In genomic region chr3:151001881-151002412, GRCm38 (mm10) we compare ENCODE assay signal across 8 mouse cellular contexts.
DNase-seq lines count a peak whose midpoint lies in the region; ATAC-seq and TF ChIP-seq lines count a peak whose summit lies in the region.

No protein-coding gene starts in this region.

- no peak overlapping the region for H3K4me3 ChIP-seq in forebrain, postnatal 0 days (ENCODE audit: low read depth, low read length)
- H3K4me3 ChIP-seq in forebrain, embryonic 15.5 days = no peak overlapping the region
- H3K4me3 ChIP-seq in thymus, adult 2 months (ENCODE audit: control insufficient read depth, insufficient read depth, low read length) = no peak overlapping the region

- no peak overlapping the region for H3K4me2 ChIP-seq in forebrain, postnatal 0 days (ENCODE audit: low read depth)
- H3K4me2 ChIP-seq in forebrain, embryonic 15.5 days (replicated peaks) = no peak overlapping the region

- peak; percentile 83 for DNase-seq in forebrain, postnatal 0 days
- DNase-seq in thymus, postnatal 4 days = peak; percentile 7
- no peak for DNase-seq in thymus, postnatal 36 days
- DNase-seq in frontal cortex, postnatal 25 days (ENCODE audit: low spot score in 2 of 2) = peak; percentile 9 to 43
- DNase-seq in left cerebral cortex, postnatal 36 days (ENCODE audit: low spot score in 2 of 2) = peak; percentile 45 to 46
- peak; percentile 69 to 72 for DNase-seq in right cerebral cortex, adult 2 months (ENCODE audit: low spot score in 2 of 2)
- DNase-seq in thymus, adult 2 months = no peak

- no peaks in the 10 kb centered on the region for H3K4me1 ChIP-seq in forebrain, postnatal 0 days (ENCODE audit: insufficient read depth)
- H3K4me1 ChIP-seq in forebrain, embryonic 15.5 days = 0 out of 2 replicates have a peak, but pooled peaks cover 2% of the 10 kb centered on the region
- no peaks in the 10 kb centered on the region for H3K4me1 ChIP-seq in thymus, adult 2 months (replicated peaks; ENCODE audit: control insufficient read depth, insufficient read depth, low read length)

- peak; percentile 80 for TF ChIP-seq CTCF in forebrain, postnatal 0 days (IDR thresholded peaks at IDR 0.05; ENCODE audit: low read depth)
- no peak for TF ChIP-seq CTCF in thymus, adult 2 months (IDR thresholded peaks at IDR 0.05; ENCODE audit: borderline replicate concordance, control insufficient read depth, extremely low read depth, insufficient read depth, low read length, poor library complexity)

- H3K36me3 ChIP-seq in forebrain, postnatal 0 days (ENCODE audit: insufficient read depth) = no peaks in the 10 kb centered on the region
- H3K36me3 ChIP-seq in forebrain, embryonic 15.5 days = no peaks in the 10 kb centered on the region
- no peaks in the 10 kb centered on the region for H3K36me3 ChIP-seq in thymus, adult 2 months (ENCODE audit: control insufficient read depth, insufficient read depth, low read length)

- intact Hi-C loops in left cerebral cortex, postnatal 36 days (cut with DNase I) = loop anchor here (5.0 to 10.0 kb wide), 3 partner anchors 213 to 615 kb away; no protein-coding TSS in a partner anchor

- no peak for TF ChIP-seq POLR2A in thymus, adult 2 months (IDR thresholded peaks at IDR 0.05; ENCODE audit: control insufficient read depth, extremely low read depth, insufficient read depth, low read length, poor library complexity)

- no peaks in the 10 kb centered on the region for H3K27me3 ChIP-seq in forebrain, postnatal 0 days (ENCODE audit: insufficient read depth, low read length)
- no peaks in the 10 kb centered on the region for H3K27me3 ChIP-seq in forebrain, embryonic 15.5 days
- no peaks in the 10 kb centered on the region for H3K27me3 ChIP-seq in thymus, adult 2 months (ENCODE audit: control insufficient read depth, insufficient read depth, low read length)

- H3K27ac ChIP-seq in forebrain, postnatal 0 days (ENCODE audit: low read depth, low read length) = no peak overlapping the region
- no peak overlapping the region for H3K27ac ChIP-seq in forebrain, embryonic 15.5 days (replicated peaks)
- H3K27ac ChIP-seq in thymus, adult 2 months (ENCODE audit: control insufficient read depth, insufficient read depth, low read length) = no peak overlapping the region

- 0 out of 2 replicates have a peak, but pooled peaks have one; percentile 36 for ATAC-seq in forebrain, postnatal 0 days
- no peak for ATAC-seq in forebrain, embryonic 15.5 days (replicated peaks)

- no peak overlapping the region for H3K9ac ChIP-seq in forebrain, postnatal 0 days
- no peak overlapping the region for H3K9ac ChIP-seq in forebrain, embryonic 15.5 days (replicated peaks)

- no peaks in the 10 kb centered on the region for H3K9me3 ChIP-seq in forebrain, postnatal 0 days (ENCODE audit: low read length)
- no peaks in the 10 kb centered on the region for H3K9me3 ChIP-seq in forebrain, embryonic 15.5 days

- 27% methylated on average over 6 of the region's 6 CpGs for WGBS in forebrain, postnatal 0 days
- 35% methylated on average over 6 of the region's 6 CpGs for WGBS in forebrain, embryonic 15.5 days
- 20% methylated on average over 6 of the region's 6 CpGs for WGBS in thymus, adult 2 months

Comparison
In these comparisons a context has a peak if more than half of its experiments do, and no peak if none do; other contexts are left out.
1. DNase-seq: peak in forebrain, postnatal 0 days (single experiment), thymus, postnatal 4 days (single experiment), frontal cortex, postnatal 25 days (2 of 2), left cerebral cortex, postnatal 36 days (2 of 2) and right cerebral cortex, adult 2 months (2 of 2); none in thymus, postnatal 36 days (0 of 2) and thymus, adult 2 months (single experiment).